Mouse (Mus musculus) c-Kit-negative CD71-positive TER-119-positive erythroid progenitor cells, embryonic 14.5 days (primary cell): Measurements from ENCODE around the gene Bst2.

ENCODE experiments used
- DNase-seq: peaks from one replicate; pipeline ENCODE4 v3.0.0-alpha.2; 2013; ENCODE audit warnings: low read depth, low spot score

Bst2 gene

GRCm38 (mm10) chr8:71537028-71537867 lies at the start of gene Bst2:
TSS of gene Bst2 (minus strand) at chr8:71537456.
- peak; percentile 84 for DNase-seq

GRCm38 (mm10) chr8:71586891-71587290 lies 49.6 kb upstream of the Bst2 start:
- DNase-seq, result no peak

DNA sequence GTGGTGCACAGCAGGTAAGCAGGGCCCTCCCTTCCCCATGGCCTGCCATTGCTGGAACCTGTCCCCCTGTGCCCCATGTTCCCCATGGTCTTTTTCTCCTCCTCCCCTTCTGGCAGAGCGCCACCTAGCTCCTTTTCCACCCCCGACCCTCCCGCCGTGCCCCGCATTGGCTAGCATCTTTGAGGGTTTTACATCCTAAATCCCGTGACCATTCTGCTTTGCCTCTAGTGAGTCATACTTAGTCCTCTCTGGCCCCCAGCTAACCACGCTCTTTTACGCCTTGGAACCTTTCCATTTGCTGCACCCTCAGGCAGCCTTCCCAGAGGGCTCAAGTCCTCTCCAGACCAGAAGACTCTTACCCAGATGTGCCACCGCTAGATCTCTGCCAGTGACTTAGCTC lies 42.9 kb upstream of the Bst2 start:
- no peak for DNase-seq

- DNase-seq, result no peak
These were observed 42.2 kb upstream of the Bst2 start for GRCm38 (mm10) chr8:71579476-71579875.

- no peak for DNase-seq
These were observed 41.8 kb upstream of the Bst2 start for GRCm38 (mm10) chr8:71579009-71579408.

GRCm38 (mm10) chr8:71577856-71578387 lies 40.7 kb upstream of the Bst2 start:
- no peak for DNase-seq

GRCm38 (mm10) chr8:71575020-71575419 lies 37.8 kb upstream of the Bst2 start:
- no peak for DNase-seq

DNA sequence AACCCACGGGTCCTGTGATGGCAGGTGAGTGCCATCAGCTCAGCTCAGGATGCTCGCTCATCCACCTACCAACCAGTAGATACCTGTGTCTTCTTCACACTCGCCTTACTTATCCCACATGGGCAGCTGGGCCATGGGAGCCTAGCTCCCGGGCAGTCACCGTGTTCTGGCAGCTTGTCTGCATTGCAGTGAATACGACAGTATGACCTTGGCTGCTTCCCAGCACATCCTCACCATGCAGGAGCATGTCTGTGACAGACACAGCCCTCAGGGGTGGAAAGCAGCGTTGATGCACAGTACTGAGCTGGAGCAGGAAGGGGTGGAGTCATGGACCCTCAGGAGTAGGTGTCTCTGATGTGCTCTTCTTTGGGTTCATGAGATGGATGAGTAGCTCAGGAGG lies 37.2 kb upstream of the Bst2 start:
- DNase-seq, result no peak

DNA sequence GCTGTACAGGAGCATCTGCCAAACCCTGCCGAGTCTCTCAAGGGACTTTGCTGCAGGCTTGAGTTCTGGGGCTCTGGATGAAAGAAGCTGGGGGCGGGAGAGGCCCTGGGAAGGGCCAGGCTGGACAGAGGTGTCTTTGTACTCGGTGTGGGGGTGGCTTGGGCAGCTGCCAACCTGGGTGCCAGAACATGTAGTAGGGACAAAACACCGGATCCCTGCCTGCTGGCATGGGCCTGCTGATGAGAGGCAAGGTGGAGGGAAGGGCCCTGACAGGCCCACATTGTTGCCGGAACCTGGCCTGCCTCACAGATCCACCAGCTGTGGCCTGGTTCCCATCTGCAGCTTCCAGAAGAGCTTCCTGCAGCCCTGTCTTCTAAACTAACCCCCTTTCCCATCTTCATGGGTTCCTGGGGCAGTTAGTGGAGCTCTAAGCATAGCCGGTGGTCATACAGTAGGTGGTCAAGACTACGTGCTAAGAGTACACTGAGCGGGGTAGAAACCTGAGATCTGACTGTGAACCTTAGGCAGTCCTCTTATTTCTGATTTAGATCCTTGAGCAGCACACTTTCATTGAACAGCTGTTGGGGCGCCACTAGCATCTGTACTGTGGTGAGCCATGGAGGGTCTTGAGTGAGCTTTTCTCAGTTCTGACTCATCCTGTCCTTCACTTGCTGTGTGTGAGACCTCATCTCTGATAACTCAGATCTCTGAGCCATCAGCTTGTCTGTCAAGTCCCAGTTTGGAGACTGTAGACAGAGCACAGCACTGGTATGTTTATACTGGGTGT lies 35.8 kb upstream of the Bst2 start:
- DNase-seq, result no peak

GRCm38 (mm10) chr8:71572077-71572476 lies 34.8 kb upstream of the Bst2 start:
- DNase-seq, result no peak

- DNase-seq, result no peak
These were observed 33.2 kb upstream of the Bst2 start for GRCm38 (mm10) chr8:71570291-71570954.

DNA sequence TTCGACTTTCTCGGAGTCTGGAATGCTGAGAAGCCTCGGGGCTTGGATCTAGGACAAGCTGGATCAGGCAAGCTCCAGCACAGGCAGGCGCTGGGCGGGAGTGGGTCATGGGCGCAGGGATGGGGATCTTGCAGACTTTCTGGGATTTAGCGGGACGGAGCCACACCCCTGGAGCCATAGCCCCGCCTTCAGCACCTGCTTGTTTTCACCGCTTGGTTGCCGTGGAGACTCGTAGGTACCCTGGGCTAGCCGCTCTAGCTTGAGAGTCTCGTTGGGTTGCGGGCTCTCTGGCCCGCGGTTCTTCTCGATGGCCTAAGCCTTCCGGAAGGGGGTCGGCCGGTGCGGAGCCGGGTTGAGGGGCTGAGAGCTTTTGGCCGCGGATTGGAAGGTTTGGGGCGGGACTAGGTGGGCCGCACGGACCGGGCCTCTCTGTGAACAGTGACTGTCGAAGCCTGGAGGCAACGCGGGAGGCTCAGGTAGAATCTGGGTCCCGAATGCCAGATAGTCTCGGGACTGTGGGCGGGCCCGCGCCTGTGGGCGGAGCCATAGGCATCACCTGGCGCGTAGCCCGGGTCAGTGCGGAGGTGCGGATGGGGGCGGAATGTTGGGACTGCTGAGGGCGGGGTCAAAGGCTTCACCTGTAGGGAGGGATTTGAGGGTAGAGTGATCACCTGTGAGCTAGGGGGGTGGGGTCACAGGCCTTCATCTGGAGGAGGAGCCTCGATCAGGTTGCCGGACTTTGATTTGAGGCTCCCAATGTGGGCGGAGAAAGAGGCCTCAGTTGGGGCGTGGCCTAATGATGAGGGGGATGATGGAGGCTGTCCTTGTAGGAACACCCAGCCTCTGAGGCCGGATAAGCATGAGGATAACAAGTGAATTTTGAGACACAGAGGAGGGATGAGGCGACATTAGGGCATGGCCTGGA lies 32.4 kb upstream of the Bst2 start:
- no peak for DNase-seq

DNA sequence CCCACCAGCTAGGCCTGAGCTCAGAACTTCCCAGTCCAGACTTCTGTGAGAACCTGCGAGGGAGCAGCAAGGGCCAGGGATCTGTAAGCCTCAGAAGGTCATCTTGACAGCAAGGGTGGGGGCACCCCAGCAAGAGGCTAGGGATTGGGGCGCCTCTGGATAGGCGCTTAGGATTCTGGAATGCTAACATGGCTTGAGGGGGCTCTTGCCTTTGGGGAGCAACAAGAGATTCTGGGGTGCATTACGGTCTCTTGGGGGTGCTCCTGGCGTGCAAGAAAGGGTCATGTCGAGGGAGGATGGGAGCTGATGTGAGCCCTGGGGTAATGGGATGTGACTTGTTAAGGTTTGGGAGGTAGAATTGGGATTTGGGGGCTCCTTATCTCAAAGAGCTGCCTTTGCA lies 31.7 kb upstream of the Bst2 start:
- no peak for DNase-seq

DNA sequence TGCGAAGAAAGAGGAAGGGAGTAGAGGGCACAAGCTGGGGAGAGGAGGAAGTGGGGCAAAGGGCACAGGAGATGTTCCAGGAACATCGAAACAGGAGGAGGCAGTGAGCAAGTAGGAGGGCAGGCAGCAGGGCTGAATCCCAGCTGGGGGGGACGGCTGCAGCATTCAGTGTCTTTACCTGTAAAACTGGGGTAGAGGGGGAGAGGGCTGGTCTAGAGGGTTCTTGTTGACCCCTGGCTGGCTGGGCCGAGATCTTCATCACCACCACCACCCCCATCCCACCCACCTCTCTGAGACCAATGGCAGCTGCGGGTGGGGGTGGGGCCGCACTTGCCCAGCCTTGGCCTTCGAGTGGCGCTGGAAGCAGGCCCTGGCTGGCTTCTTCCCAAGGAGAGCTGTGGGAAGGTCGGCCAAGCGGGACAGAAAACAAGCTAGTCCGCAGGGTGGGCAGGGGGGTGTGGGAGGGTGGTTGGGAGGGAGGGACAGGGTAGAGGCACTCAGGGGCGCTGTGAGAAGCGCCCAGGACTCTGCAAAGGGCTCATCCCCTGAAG lies 31.2 kb upstream of the Bst2 start, which contains the start of gene Slc27a1:
Slc27a1 (plus strand) TSS at position 496 of the 551 bp plus-strand sequence.
- no peak for DNase-seq

DNA sequence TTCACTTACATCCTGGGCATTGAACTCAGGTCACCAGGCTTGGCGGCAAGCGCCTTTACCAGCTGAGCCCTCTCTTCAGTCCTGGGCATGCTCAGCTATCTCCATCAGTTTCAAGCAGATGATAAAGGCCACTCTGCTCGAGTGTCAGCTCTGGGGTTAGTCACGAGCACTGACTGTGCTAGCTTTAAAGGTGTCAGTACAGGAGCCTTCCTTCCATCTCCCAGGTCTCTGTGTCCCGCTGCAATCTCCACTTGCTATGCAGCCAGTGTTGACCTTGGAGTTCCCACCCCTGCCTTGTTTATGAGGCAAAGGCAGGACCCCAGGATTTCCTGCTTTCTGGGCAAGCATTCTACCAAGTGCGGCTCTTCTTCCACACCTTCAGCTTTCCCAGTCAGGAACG lies 30.3 kb upstream of the Bst2 start:
- no peak for DNase-seq

DNA sequence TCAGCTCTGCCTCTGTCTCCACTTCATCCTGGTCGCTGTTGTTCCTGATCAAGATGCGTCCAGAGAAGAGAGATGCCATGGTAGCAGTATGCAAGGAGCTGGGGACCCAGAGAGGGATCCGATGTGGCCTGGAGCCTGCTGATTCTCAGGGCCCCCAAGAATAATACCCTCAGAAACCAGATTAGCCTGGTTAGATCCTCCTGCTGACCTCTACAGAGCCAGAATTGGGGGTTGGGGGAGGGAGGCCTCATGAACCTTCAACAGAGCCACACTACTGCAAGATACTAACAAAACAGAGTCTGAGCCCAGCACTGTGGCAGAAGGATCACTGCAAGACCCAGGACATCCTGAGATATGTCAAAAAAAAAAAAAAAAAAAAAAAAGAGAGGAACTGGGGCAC lies 29.2 kb upstream of the Bst2 start, which contains the start of gene Nxnl1:
Nxnl1 (minus strand) TSS at position 101 of the 400 bp plus-strand sequence.
- no peak for DNase-seq

DNA sequence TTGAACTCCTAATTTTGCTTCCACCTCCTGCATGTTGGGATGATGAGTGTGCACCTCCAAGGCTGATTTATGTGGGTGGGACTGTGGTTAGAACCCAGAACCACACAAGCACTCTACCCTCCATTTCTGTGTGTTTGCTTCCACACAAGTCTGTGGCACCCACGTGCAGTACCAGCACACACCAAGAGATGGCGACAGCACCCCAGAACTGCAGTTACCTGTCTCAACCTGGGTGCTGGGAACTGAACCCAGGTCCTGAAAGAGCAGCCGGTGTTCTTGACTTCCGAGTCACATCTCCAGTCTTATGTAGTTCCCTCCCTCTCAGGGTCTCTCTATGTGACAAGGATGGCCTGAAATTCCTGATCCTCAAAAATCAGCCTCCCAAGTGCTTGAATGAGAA lies 26.7 kb upstream of the Bst2 start:
- no peak for DNase-seq

DNA sequence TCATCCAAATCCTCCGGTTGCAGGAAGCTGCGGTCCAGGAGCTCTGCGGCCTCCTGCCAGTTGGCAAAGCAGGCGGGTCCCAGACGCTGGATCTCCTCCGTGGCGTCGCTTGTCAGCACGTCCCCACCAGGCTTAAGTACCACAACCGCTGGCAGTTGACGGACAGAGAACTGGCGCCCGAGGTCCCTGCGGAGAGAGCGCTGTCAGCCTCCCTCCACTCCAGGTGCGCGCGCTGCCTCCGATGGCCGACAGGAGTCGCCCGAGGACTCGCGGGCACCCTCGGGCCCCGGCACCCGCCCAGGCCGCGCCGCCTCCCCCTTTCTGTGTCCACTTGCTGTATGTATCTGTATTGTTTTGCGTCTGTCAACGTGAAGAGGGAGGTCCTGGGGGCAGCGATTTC lies 25.5 kb upstream of the Bst2 start:
- no peak for DNase-seq

DNA sequence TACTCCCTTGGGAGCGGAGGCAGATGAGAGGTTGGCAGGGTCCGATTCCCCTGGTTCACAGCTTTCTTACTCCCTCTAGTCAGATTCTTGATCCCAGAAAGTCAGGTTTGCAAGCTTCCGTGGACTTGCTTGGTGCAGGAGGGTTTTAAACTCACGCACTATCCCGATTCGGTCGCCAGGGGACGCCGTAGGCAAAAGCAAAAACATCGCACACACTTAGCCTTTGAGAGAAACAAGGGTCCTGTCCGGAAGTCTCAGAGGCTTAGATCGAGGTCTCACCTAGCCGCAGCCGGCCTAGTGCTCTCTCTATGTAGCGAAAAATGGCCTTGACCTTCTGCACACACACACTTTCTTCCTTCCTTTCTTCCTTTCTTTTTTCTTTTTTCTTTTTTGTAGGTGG lies 24.1 kb upstream of the Bst2 start:
- no peak for DNase-seq

DNA sequence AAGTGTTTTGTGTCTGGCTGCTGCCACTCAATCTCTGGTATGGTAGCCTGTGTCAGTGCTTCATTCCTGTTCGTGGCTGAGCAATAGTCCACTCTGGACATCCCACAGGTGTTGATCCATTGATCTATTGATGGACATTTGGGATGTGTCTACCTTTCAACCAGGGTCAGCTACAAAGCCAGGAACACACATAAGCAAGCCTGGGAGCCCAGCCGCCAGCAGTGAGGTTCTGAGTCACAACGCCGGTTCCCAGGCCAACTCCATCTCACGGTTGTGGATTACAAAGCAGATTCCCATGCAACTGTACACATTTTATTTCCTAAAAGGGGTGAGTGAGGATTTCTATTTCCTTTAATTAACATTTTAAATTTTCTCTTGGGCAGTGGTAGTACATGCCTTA lies 23.5 kb upstream of the Bst2 start:
- DNase-seq, result no peak

- no peak for DNase-seq
These were observed 22.8 kb upstream of the Bst2 start for GRCm38 (mm10) chr8:71560071-71560470.
